Mouse (Mus musculus) MN1 (cell line): ENCODE results near the gene Gm9602.
"Not testable (repeated sequence)": the region's sequence is repeated elsewhere in the genome, so short reads cannot be mapped to it uniquely, and the experiment has no call there.

Experiments
- DNase-seq: peaks from one replicate; pipeline ENCODE4 v3.0.0-alpha.2; 2016; ENCODE audit warnings: low spot score

Gm9602 gene

GRCm38 (mm10) chr14:4776037-4776436, at the start of gene Gm9602:
TSS of gene Gm9602 (plus strand) at chr14:4776337.
- DNase-seq, result not testable (repeated sequence)

- not testable (repeated sequence) for DNase-seq
Measured at GRCm38 (mm10) chr14:4806421-4806820, 30.3 kb downstream of the Gm9602 start.

DNA sequence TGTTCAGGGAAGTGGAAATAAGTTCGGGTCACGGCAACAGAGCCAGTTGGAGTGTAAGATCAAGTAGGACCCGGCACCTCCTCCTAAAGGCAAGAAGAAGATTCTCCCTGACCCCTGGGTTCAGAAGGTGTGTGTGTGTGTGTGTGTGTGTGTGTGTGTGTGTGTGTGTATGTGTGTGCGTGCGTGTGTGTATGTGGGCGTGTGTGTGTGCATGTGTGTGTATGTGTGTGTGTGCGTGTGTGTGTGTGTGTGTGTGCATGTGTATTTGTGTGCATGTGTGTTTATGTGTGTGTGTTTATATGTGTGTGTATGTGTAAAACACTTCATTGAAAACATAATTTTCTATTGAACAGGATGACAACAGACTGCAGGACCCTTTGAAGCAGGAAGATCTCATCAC, 45.8 kb downstream of the Gm9602 start:
- not testable (repeated sequence) for DNase-seq
